Mouse (Mus musculus) thymus, postnatal 10 days (tissue): ENCODE data around the gene Fes.

Source experiments
- DNase-seq, 2 experiments: peaks; one replicate each; pipeline ENCODE4 v3.0.0; 2021; ENCODE audit warnings: low spot score in 2 of 2

The Fes gene

GRCm38 (mm10) chr7:80374733-80375132 is 13.0 kb downstream of the Fes start:
- DNase-seq: no peak

- DNase-seq: no peak
Measured at GRCm38 (mm10) chr7:80374280-80374679, 13.5 kb downstream of the Fes start.

GRCm38 (mm10) chr7:80373850-80374249 is 13.9 kb downstream of the Fes start:
- no peak for DNase-seq

DNA sequence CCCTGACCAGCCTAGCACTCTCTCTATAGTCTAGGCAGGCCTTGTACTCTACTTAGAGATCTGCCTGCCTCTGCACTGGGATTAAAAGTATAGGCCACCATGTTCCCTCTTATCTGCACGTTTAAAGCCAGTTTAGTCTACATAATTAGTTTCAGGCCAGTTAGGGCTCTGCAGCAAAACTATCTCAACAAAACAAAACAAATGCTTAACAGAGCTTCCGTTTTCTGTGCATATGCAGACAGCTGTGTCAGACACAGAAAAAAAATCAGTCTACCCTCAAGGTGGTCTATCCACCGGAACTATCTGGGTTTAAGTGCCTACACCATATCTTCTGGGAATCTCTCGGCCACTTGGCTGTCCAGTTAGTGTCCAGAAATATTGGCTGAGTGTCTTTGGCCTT is 14.4 kb downstream of the Fes start:
- DNase-seq: no peak

DNA sequence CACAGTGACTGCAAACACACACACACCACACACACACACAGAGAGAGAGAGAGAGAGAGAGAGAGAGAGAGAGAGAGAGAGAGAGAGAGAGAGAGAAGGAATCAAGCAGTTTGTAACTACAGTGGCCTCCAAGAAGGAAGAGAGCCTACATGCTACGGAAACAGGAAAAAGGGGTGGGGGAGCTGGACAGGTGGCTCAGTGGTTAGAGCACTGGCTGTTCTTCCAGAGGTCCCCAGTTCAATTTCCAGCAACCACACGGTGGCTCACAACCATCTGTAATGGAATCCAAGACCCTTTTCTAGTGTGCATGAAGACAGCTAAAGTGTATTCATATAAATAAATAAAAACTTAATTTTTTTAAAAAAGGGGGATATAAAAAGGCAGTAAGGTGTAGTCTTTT is 15.1 kb downstream of the Fes start:
- DNase-seq: no peak

GRCm38 (mm10) chr7:80372166-80372565 is 15.6 kb downstream of the Fes start:
- DNase-seq: no peak

GRCm38 (mm10) chr7:80371041-80371751 is 16.6 kb downstream of the Fes start, which contains the start of gene Man2a2:
Gene Man2a2, minus strand, starts transcription at chr7:80371375.
- DNase-seq: peak; percentile 76 to 93

GRCm38 (mm10) chr7:80370649-80371040 is 17.1 kb downstream of the Fes start:
- DNase-seq: peak; percentile 79 to 82

- no peak for DNase-seq
Measured at GRCm38 (mm10) chr7:80369967-80370431, 17.7 kb downstream of the Fes start.

- DNase-seq: no peak
Measured at GRCm38 (mm10) chr7:80369461-80369860, 18.3 kb downstream of the Fes start.

DNA sequence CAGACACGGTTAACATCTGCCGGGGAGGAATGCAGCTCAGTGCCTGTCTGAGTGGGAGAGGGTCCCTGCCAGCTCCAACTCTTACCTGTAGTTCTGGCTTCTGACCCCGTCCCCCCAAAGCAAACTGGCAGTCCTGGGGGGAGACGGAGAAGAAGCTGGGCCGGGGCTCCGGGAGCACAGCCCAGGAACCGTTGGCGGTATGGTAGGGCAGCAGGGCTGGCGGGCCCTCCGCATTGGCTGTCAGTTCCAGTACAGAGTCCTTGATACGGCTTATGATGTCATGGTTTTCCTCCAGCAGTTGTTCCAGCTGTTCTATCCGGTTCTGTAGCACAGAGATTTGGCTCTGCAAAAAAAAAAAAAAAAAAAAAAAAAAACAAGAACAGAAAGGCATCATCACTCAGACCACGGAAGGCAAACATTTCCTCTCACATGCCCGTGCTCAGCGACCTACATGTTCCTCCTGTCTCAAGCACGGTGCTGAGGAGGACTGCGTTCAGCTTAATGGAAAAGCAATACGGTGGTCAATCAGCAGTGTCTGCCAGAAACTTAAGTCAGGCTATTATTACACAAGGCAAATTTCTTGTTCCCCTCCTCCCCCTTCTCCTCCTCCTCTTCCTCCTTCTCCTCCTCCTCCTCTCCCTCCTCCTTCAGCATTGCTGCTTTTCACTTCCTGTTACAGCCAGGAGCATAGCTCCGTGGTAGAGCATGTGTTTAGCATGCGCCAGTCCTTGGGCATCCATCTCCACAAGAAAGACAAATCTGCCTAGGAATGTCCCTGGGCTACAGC is 18.9 kb downstream of the Fes start:
- DNase-seq: no peak

DNA sequence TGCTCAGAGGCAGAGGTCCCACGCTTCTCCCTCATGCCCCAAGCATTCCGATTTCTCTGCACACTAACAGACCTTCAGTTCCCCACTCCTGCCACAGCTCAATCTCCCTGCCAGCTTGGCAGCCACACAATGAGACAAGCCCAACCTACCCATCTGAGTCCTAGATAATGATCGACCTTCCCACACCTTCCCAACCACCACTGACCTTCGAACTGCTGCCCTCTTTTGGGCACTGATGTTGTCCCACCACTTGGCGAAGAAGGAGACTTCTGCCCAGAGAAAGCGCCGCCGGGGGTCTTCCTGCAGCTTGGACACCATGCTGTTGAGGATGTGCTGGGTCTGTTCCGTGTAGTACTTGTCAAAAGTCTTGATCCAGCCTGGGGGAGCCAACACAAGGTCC is 19.7 kb downstream of the Fes start:
- no peak for DNase-seq

- DNase-seq: no peak
Measured at GRCm38 (mm10) chr7:80367232-80367631, 20.5 kb downstream of the Fes start.

- no peak for DNase-seq
Measured at GRCm38 (mm10) chr7:80365759-80366158, 22.0 kb downstream of the Fes start.

DNA sequence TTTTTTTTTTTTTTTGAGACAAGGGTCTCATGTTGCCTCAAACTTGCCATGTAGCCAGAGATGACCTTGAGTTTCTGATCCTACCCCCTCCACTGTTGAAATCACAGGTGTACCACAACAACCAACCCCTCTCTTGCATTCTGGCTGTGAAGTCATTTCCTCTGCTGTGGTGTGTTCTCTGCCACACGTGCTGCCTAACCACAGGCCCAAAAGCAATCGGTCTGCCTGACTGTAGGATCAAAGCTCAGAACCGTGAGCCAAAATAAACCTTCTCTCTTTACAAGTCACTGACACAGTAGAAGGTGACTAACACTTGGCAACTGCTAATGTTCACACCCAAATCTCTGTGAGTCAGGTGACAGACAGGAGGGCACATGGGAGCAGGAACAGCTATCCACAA is 27.3 kb downstream of the Fes start:
- no peak for DNase-seq

DNA sequence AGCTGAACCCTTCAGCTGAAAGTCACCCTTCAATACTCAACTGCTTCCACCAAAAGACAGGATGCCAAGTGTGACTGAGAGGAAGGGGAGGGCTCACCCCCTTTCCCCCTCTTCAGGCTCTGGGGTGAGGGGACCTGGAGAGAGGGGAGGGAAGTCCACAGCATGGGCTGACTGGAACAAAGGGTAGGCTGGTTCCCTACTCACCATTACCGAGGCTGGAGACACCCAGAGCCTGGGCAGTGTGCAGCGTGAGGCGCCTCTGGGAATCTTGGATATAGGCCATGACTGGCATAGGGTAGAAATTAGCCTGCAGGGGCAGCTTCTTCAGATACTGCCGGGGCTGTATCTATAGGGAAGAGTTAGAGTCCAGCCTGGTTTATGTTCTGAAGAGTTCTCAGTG is 29.7 kb downstream of the Fes start:
- no peak for DNase-seq

DNA sequence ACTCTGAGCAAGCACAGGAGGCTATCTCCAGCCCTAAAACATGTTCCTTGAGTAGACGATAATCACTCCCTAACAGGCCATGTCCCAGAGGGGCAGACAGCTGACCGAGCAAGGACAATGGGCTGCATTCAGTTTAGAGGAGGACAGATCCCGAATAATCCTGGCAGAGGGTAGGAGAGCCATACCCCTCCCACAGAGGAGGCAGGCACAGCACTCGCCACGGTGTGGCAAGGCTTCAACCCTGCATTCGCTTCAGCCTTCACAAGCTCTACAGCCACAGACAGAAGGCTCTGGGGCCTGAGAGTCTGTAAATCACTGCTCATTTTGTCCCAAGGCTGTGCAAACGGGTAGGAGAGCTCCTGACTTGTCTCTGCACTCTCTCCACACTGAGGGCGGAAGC is 30.6 kb downstream of the Fes start:
- DNase-seq: no peak

DNA sequence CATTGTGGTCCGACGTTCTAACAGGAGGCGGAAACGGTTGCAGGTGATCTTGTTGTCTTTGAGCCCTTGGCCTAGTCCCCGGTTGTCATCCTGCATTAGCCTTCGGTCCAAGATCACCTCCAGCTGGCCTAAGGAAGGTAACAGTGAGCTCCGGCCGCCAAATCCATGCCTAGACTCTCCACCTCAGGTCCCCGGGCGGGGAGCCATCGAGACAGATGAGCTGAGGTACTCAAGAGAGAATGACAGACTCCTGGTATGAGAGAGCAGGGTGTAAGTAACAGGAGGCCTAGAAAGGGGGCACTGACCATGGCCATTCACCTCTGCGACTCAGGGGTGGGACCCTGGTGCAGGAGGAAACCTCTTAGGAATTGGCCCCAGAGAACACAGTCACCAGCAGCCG is 31.4 kb downstream of the Fes start:
- DNase-seq: no peak

- DNase-seq: no peak
Measured at GRCm38 (mm10) chr7:80352920-80353319, 34.8 kb downstream of the Fes start.

DNA sequence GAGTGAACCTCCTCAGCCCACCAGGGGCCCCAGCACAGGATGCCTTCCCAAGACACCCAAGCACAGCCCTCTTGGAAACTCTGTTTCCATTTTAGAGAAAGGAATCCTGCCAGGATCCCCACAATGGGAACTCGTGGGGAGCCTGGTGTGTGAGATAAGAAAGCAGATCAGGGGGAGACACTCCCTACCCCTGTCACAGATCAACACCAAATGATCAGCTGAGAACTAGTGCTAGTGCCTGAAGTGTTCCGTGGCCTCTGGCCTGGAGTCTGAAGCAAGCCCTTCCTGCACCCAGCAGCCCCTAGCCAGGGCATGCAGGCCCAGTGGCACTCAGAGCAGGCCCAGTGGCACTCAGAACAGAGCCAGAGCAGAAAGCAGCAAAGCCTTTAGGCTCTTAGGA is 36.9 kb downstream of the Fes start:
- DNase-seq: no peak

DNA sequence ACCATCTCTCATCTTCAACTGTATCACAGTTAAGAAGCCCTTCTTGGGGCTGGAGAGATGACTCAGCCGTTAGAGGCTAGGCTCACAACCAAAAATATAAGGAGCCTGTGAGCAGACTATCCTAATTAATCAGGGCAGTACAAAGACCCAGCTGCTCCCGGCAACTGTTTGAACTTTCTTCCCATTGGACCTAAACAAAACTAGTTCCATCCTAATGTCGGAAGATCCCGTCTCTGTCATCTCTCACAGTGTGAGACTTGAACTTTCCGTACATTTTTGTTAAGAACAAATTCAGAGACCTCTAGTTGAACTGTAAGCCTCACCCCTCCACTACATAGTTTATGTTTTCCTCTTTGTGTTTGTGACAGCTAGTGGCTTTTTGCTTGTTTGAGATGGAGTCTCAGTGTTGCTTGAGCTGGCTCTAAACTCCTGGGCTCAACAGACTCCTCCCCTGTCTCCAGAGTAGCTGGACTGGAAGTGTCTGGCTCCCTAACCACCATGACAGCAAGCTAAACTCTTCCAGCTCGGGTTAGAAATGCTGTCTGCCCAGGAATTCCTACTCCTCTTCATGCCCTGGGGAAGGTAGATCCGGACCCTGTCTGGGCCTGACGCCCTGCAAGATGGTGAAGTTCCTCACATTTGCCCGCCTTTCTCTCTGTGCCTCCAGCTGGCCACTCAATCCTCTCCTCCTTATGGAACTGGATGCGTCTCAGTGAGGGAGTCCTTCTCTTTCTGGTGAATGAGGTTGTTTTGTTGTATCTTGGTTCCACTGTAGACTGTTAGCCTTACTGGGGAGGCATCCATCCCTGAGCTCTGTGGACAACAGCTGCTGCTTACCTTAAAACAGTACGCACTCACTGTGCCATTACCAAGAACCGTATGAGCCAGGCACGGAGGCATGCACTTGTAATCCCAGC is 39.8 kb downstream of the Fes start:
- no peak for DNase-seq

DNA sequence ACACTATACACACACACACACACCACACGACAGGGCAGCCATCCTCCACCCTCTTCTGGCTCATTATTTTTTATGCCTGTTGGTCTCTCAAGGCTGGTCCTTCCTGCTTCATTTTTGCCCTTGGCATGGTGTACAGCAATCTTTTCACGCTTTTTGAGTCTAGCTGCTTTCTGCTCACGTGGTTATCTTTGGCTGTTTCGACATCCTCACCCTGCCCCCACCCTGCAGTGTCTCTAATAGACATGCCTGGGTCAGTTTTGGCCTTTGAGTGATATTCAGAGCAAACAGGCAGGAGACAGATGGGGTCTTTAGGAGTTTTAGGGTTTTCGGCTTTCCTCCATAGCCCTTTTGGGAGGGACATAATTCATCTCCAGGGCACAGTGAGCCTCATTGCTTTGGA is 40.9 kb downstream of the Fes start:
- DNase-seq: no peak
